Comparison of ENCODE assay signal across 8 mouse cellular contexts in genomic region chr7:4739544-4740275, GRCm38 (mm10). TPM values are rescaled to one million over a fixed set of nuclear protein-coding genes. Genes with fewer than 3 reads are reported as not detected.
DNase-seq lines count a peak whose midpoint lies in the region; ATAC-seq and TF ChIP-seq lines count a peak whose summit lies in the region.

TSS of gene Kmt5c (plus strand) at chr7:4740115.

- peak within 1 kb of the TSS; percentile 96 for H3K27ac ChIP-seq in bone marrow macrophage, adult 2 months (ENCODE audit: insufficient read depth, low read depth, low read length)
- peak within 1 kb of the TSS; percentile 67 for H3K27ac ChIP-seq in embryonic fibroblast, embryonic 13.5 days (ENCODE audit: insufficient read depth, low read length)
- peak within 1 kb of the TSS; percentile 92 for H3K27ac ChIP-seq in kidney, embryonic 14.5 days (ENCODE audit: low read depth, low read length)
- peak within 1 kb of the TSS; percentile 93 for H3K27ac ChIP-seq in limb, embryonic 15.5 days

- H3K4me3 ChIP-seq in bone marrow macrophage, adult 2 months (ENCODE audit: insufficient read depth, low read length), result peak within 1 kb of the TSS; percentile 82
- H3K4me3 ChIP-seq in embryonic fibroblast, embryonic 13.5 days (ENCODE audit: insufficient read depth, low read length), result peak within 1 kb of the TSS; percentile 63
- peak within 1 kb of the TSS; percentile 85 for H3K4me3 ChIP-seq in kidney, embryonic 14.5 days (ENCODE audit: low read length)
- H3K4me3 ChIP-seq in limb, embryonic 15.5 days, result peak within 1 kb of the TSS; percentile 76

- TF ChIP-seq POLR2A in bone marrow macrophage, adult 2 months (IDR thresholded peaks at IDR 0.05; ENCODE audit: borderline replicate concordance, low read depth, low read length), result 0 out of 2 replicates have a peak, but pooled peaks have one; percentile 25
- TF ChIP-seq POLR2A in embryonic fibroblast, embryonic 13.5 days (IDR thresholded peaks at IDR 0.05; ENCODE audit: low read depth, low read length), result peak; percentile 84

- H3K27me3 ChIP-seq in kidney, embryonic 14.5 days (ENCODE audit: control insufficient read depth, insufficient read depth, low read length), result no peaks in the 10 kb centered on the region
- no peaks in the 10 kb centered on the region for H3K27me3 ChIP-seq in limb, embryonic 15.5 days

- no peak for TF ChIP-seq CTCF in bone marrow macrophage, adult 2 months (IDR thresholded peaks at IDR 0.05; ENCODE audit: low read depth, low read length)
- TF ChIP-seq CTCF in embryonic fibroblast, embryonic 13.5 days (IDR thresholded peaks at IDR 0.05; ENCODE audit: borderline replicate concordance, insufficient read depth, low read length), result no peak

- H3K36me3 ChIP-seq in kidney, embryonic 14.5 days (ENCODE audit: control insufficient read depth, insufficient read depth, low read length), result peaks cover 15% of the 10 kb centered on the region
- H3K36me3 ChIP-seq in limb, embryonic 15.5 days, result peaks cover 25% of the 10 kb centered on the region

- H3K9me3 ChIP-seq in kidney, embryonic 14.5 days (ENCODE audit: control insufficient read depth, low read length), result no peaks in the 10 kb centered on the region
- no peaks in the 10 kb centered on the region for H3K9me3 ChIP-seq in limb, embryonic 15.5 days

- H3K4me2 ChIP-seq in kidney, embryonic 14.5 days (replicated peaks; ENCODE audit: low read depth, low read length), result peak within 1 kb of the TSS; percentile 75
- peak within 1 kb of the TSS; percentile 76 for H3K4me2 ChIP-seq in limb, embryonic 15.5 days

- peaks cover 16% of the 10 kb centered on the region for H3K4me1 ChIP-seq in bone marrow macrophage, adult 2 months (ENCODE audit: control insufficient read depth, insufficient read depth, low read length)
- H3K4me1 ChIP-seq in embryonic fibroblast, embryonic 13.5 days (ENCODE audit: control insufficient read depth, insufficient read depth, low read length), result no peaks in the 10 kb centered on the region
- H3K4me1 ChIP-seq in kidney, embryonic 14.5 days (ENCODE audit: control insufficient read depth, insufficient read depth, low read length), result peaks cover 26% of the 10 kb centered on the region
- H3K4me1 ChIP-seq in limb, embryonic 15.5 days, result peaks cover 28% of the 10 kb centered on the region

- H3K9ac ChIP-seq in kidney, embryonic 14.5 days (ENCODE audit: low read depth, low read length), result peak within 1 kb of the TSS; percentile 85
- peak within 1 kb of the TSS; percentile 88 for H3K9ac ChIP-seq in limb, embryonic 15.5 days

- WGBS in kidney, embryonic 14.5 days, result under 1% methylated on average over 37 of the region's 44 CpGs
- under 1% methylated on average over 40 of the region's 44 CpGs for WGBS in limb, embryonic 15.5 days

- peak; percentile 100 for DNase-seq in A20 (ENCODE audit: low read depth, low spot score)
- DNase-seq in heart, adult 9 months (ENCODE audit: low spot score in 2 of 2), result peak; percentile 100
- DNase-seq in monocyte, adult 2 months (ENCODE audit: low read depth in 1 of 2, low spot score in 2 of 2), result peak; percentile 93 to 97
- DNase-seq in spleen, postnatal 36 days (ENCODE audit: low spot score in 2 of 2), result peak; percentile 99

- peak; percentile 97 for ATAC-seq in kidney, embryonic 14.5 days (ENCODE audit: low FRiP score, low TSS enrichment)
- peak; percentile 99 for ATAC-seq in limb, embryonic 15.5 days (ENCODE audit: insufficient number of reproducible peaks, low FRiP score, low TSS enrichment, low read depth)

RNA-seq across cellular contexts. Expression of gene Kmt5c, which starts in this region (rescaled TPM):
- 109 and 120 TPM in 2 replicates for polyA plus RNA-seq in bone marrow macrophage, adult 2 months (2012; ENCODE audit: insufficient read depth, insufficient read length, missing spikeins)
- 15.9 and 18.3 TPM in 2 replicates for polyA plus RNA-seq in embryonic fibroblast, embryonic 13.5 days (2011; ENCODE audit: insufficient read length, low read depth, missing spikeins)
- 59.3 and 69.2 TPM in 2 replicates for polyA plus RNA-seq in kidney, embryonic 14.5 days (2014; fragmentation: Nextera tagmentation; extraction: Ambion mirVana)
- 46.2 and 50.0 TPM in 2 replicates for polyA plus RNA-seq in limb, embryonic 15.5 days (2015; fragmentation: Nextera tagmentation; extraction: Ambion mirVana)

Comparison
In these comparisons a context has a peak if more than half of its experiments do, and no peak if none do; other contexts are left out.
1. Peak in every context shown above with its lines: DNase-seq, ATAC-seq, H3K4me3 ChIP-seq and H3K27ac ChIP-seq.